In genomic region chr2:102463587-102464341, GRCm38 (mm10) we compare ENCODE assay signal across 8 mouse cellular contexts. TPM values are rescaled to one million over a fixed set of nuclear protein-coding genes. Genes with fewer than 3 reads are reported as not detected.
DNase-seq lines count a peak whose midpoint lies in the region; ATAC-seq lines count a peak whose summit lies in the region.

No protein-coding gene starts in this region.

- H3K9me3 ChIP-seq in heart, embryonic 11.5 days (replicated peaks; ENCODE audit: control insufficient read depth, low read length), result no peaks in the 10 kb centered on the region
- no peaks in the 10 kb centered on the region for H3K9me3 ChIP-seq in embryonic facial prominence, embryonic 12.5 days

- intact Hi-C loops in heart, postnatal 36 days (cut with DNase I), result no loop called here
- intact Hi-C loops in left cerebral cortex, postnatal 36 days (cut with DNase I), result no loop called here

- H3K4me2 ChIP-seq in heart, embryonic 11.5 days, result no peak overlapping the region
- no peak overlapping the region for H3K4me2 ChIP-seq in embryonic facial prominence, embryonic 12.5 days (replicated peaks)

- no peak for ATAC-seq in heart, embryonic 11.5 days (replicated peaks; ENCODE audit: insufficient number of reproducible peaks, low FRiP score, low TSS enrichment)
- no peak for ATAC-seq in embryonic facial prominence, embryonic 12.5 days (ENCODE audit: insufficient number of reproducible peaks, insufficient read depth, low FRiP score, low TSS enrichment)

- no peak overlapping the region for H3K4me3 ChIP-seq in heart, embryonic 11.5 days (ENCODE audit: low read depth, low read length)
- no peak overlapping the region for H3K4me3 ChIP-seq in embryonic facial prominence, embryonic 12.5 days

- H3K27ac ChIP-seq in heart, embryonic 11.5 days (ENCODE audit: low read depth, low read length), result no peak overlapping the region
- H3K27ac ChIP-seq in embryonic facial prominence, embryonic 12.5 days, result 0 out of 2 replicates have a peak overlapping the region, but pooled peaks have one; percentile 12

- 68% methylated on average over 12 of the region's 12 CpGs for WGBS in heart, embryonic 11.5 days (ENCODE audit: insufficient replicate concordance)
- 49% methylated on average over 12 of the region's 12 CpGs for WGBS in embryonic facial prominence, embryonic 12.5 days

- no peaks in the 10 kb centered on the region for H3K36me3 ChIP-seq in heart, embryonic 11.5 days (ENCODE audit: control insufficient read depth, insufficient read depth, low read length)
- no peaks in the 10 kb centered on the region for H3K36me3 ChIP-seq in embryonic facial prominence, embryonic 12.5 days

- DNase-seq in heart, adult 11 months, result peak; percentile 96
- DNase-seq in heart, postnatal 36 days, result peak; percentile 38 to 49
- peak; percentile 31 to 37 for DNase-seq in left cerebral cortex, postnatal 36 days (ENCODE audit: low spot score in 2 of 2)
- DNase-seq in ovary, postnatal 14 days (ENCODE audit: low spot score), result peak; percentile 47
- DNase-seq in spleen, postnatal 14 days (ENCODE audit: low spot score in 2 of 2), result no peak
- no peak for DNase-seq in thymus, postnatal 36 days

- no peak overlapping the region for H3K9ac ChIP-seq in heart, embryonic 11.5 days (ENCODE audit: low read depth, low read length)
- H3K9ac ChIP-seq in embryonic facial prominence, embryonic 12.5 days, result no peak overlapping the region

- H3K4me1 ChIP-seq in heart, embryonic 11.5 days (ENCODE audit: control insufficient read depth, insufficient read depth, low read length), result no peaks in the 10 kb centered on the region
- peaks cover 5% of the 10 kb centered on the region; the same call in 1 of the 2 replicates for H3K4me1 ChIP-seq in embryonic facial prominence, embryonic 12.5 days

- H3K27me3 ChIP-seq in heart, embryonic 11.5 days (ENCODE audit: control insufficient read depth, insufficient read depth, low read length), result peaks cover 13% of the 10 kb centered on the region
- no peaks in the 10 kb centered on the region for H3K27me3 ChIP-seq in embryonic facial prominence, embryonic 12.5 days

RNA-seq across cellular contexts. Expression of gene Fjx1, which starts 11.5 kb away (rescaled TPM):
- polyA plus RNA-seq in heart, embryonic 11.5 days (2014; fragmentation: Nextera tagmentation; extraction: Ambion mirVana), result 2.2 and 2.6 TPM in 2 replicates
- polyA plus RNA-seq in embryonic facial prominence, embryonic 12.5 days (2016; fragmentation: Nextera tagmentation; extraction: Ambion mirVana), result 24.4 and 25.5 TPM in 2 replicates
- under 1 TPM; 0.51 to 0.53 TPM for total RNA-seq in heart, postnatal 36 days (2021)
- 10 to 100 TPM; 57.1 to 76.9 TPM for total RNA-seq in left cerebral cortex, postnatal 36 days (2021)

RNA-seq across cellular contexts. Expression of gene Trim44, which starts 56.1 kb away (rescaled TPM):
- polyA plus RNA-seq in heart, embryonic 11.5 days (2014; fragmentation: Nextera tagmentation; extraction: Ambion mirVana), result 29.7 and 30.7 TPM in 2 replicates
- 54.4 and 63.8 TPM in 2 replicates for polyA plus RNA-seq in embryonic facial prominence, embryonic 12.5 days (2016; fragmentation: Nextera tagmentation; extraction: Ambion mirVana)
- total RNA-seq in heart, postnatal 36 days (2021), result 10 to 100 TPM; 26.4 to 30.0 TPM
- 100 to 1,000 TPM; 173 to 177 TPM for total RNA-seq in left cerebral cortex, postnatal 36 days (2021)

Comparison
In these comparisons a context has a peak if more than half of its experiments do, and no peak if none do; other contexts are left out.
1. DNase-seq: peak in heart, adult 11 months (single experiment), heart, postnatal 36 days (2 of 2), left cerebral cortex, postnatal 36 days (2 of 2) and ovary, postnatal 14 days (single experiment); none in spleen, postnatal 14 days (0 of 2) and thymus, postnatal 36 days (0 of 2).
2. RNA of gene Fjx1, which starts 11.5 kb away (total RNA-seq): 57.1 to 76.9 TPM in left cerebral cortex, postnatal 36 days; 0.51 to 0.53 TPM in heart, postnatal 36 days; every median in the first group is over 10 times any median in the second.
3. RNA of gene Trim44, which starts 56.1 kb away (total RNA-seq): 173 to 177 TPM in left cerebral cortex, postnatal 36 days; 26.4 to 30.0 TPM in heart, postnatal 36 days; every median in the first group is over 4 times any median in the second.